Mouse (Mus musculus) ES-E14 (cell line): ENCODE measurements at regions not wholly inside any gene's neighbourhood (a gene's known extent, or its start where the extent isn't known, plus 50 kb on each side); places are given as distances from the start of the nearest gene placed in this dataset.

Source experiments
- DNase-seq: peaks from one replicate; pipeline ENCODE4 v3.0.0-alpha.2; 2013; ENCODE audit warnings: low read depth, low spot score
- H3K27ac ChIP-seq: 2 replicates; pipeline ENCODE4 v1.5.1; 2012; ENCODE audit warnings: low read depth, mild to moderate bottlenecking, low read length, moderate library complexity, mixed read lengths; ENCODE audit not compliant: poor library complexity, insufficient read depth, severe bottlenecking
- H3K36me3 ChIP-seq: 2 replicates; pipeline ENCODE4 v1.6.1; 2012; ENCODE audit warnings: mild to moderate bottlenecking, low read length, moderate library complexity, mixed read lengths; ENCODE audit not compliant: control insufficient read depth, poor library complexity, insufficient read depth, severe bottlenecking
- H3K4me1 ChIP-seq, 2 experiments: fragments of 150-350 bp in 1 of 2; sonication (generic) in 1 of 2; 2 replicates each; pipeline ENCODE4 v1.6.1; 2012; ENCODE audit warnings: low read length in 2 of 2, mild to moderate bottlenecking in 1 of 2, mixed read lengths in 1 of 2; ENCODE audit not compliant: control insufficient read depth in 2 of 2, insufficient read depth in 2 of 2, poor library complexity in 1 of 2
- H3K4me3 ChIP-seq, 2 experiments: fragments of 150-350 bp in 1 of 2; sonication (generic) in 1 of 2; 2 replicates each; pipeline ENCODE4 v1.5.1; 2012; ENCODE audit warnings: low read length in 2 of 2, low read depth in 1 of 2, mild to moderate bottlenecking in 1 of 2, mixed read lengths in 1 of 2; ENCODE audit not compliant: insufficient read depth in 1 of 2, poor library complexity in 1 of 2, severe bottlenecking in 1 of 2
- H3K9ac ChIP-seq: 2 replicates; pipeline ENCODE4 v1.6.1; 2012; ENCODE audit warnings: low read depth, mild to moderate bottlenecking, low read length, mixed read lengths; ENCODE audit not compliant: poor library complexity, insufficient read depth, severe bottlenecking
- H3K9me3 ChIP-seq: fragments of 150-350 bp; sonication (generic); 2 replicates; pipeline ENCODE4 v1.6.1; 2012; ENCODE audit warnings: low read depth, mild to moderate bottlenecking, low read length; ENCODE audit not compliant: control insufficient read depth, insufficient read depth
- MAFK ChIP-seq: IDR thresholded peaks from 2 replicates; pipeline ENCODE4 v1.6.1; 2014; ENCODE audit warnings: mild to moderate bottlenecking, low read depth, low read length, inconsistent platforms; ENCODE audit not compliant: insufficient read depth
- in situ Hi-C, 2 experiments: fragments of 600-800 bp; cut with MboI; formaldehyde crosslinking; loops; one replicate each; pipeline ENCODE4 v1.15.1; 2025; ENCODE audit warnings: low sequenced_read_pairs in 2 of 2, inconsistent platforms in 1 of 2; ENCODE audit not compliant: unreplicated experiment in 2 of 2

GRCm38 (mm10) chr4:53210685-53211084 lies 51.0 kb upstream of the Abca1 start:
- in situ Hi-C loops: no loop called here
- Histone ChIP-seq H3K9me3 (no peaks in the 10 kb centered on the region), H3K27ac (no peak overlapping the region), H3K4me1 (no peaks in the 10 kb centered on the region), H3K9ac (no peak overlapping the region), H3K4me3 (no peak overlapping the region), H3K36me3 (no peaks in the 10 kb centered on the region)
- TF ChIP-seq MAFK: no peak
- no peak for DNase-seq
